Mouse (Mus musculus): ENCODE measurements around the gene Uspl1.

- TF ChIP-seq POLR2A (IDR thresholded peaks at IDR 0.05; ENCODE audit: borderline replicate concordance, extremely low read depth, insufficient read depth, insufficient read length, poor library complexity, severe bottlenecking) (no peak), CTCF (IDR thresholded peaks at IDR 0.05; ENCODE audit: borderline replicate concordance, extremely low read depth, insufficient read depth, insufficient read length) (no peak)
Measured at GRCm38 (mm10) chr5:149202941-149203340, 18.8 kb downstream of the Uspl1 start.

Data from brain, embryonic 14.5 days (tissue).